Mouse (Mus musculus): Measurements from ENCODE around the gene Gm37240. TPM values are rescaled to one million over a fixed set of nuclear protein-coding genes. Genes with fewer than 3 reads are reported as not detected.

The Gm37240 gene
- polyA plus RNA-seq, 1 experiment, result 1.0 TPM

DNA sequence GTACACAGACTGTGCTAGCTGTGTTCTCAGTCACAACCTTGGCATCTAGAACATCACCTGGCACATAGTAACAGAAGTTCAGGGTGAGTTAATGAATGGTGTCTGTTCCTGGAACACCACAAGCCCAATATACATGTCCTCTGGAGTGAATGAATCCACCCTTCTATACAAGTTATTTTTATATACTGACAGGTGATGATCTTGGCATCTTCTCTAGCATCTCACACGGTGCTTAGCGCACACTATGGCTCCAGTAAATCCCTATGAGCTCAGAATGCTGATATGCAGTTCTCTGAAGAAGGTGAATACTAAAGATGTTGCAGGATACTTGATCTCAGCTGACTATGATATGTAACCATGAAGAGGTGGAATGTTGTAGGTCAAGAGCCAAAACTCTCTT, 24.4 kb downstream of the Gm37240 start:
- Histone ChIP-seq H3K4me1 (ENCODE audit: control insufficient read depth, insufficient read depth, low read length) (peaks cover 1% of the 10 kb centered on the region; the same call in 1 of the 2 replicates), H3K4me3 (replicated peaks; ENCODE audit: control insufficient read depth, low read depth, low read length) (no peak overlapping the region), H3K27ac (ENCODE audit: control insufficient read depth, insufficient read depth, low read depth, low read length, poor library complexity) (no peak overlapping the region)
- WGBS, result 76% methylated on average over 2 of the region's 2 CpGs
- TF ChIP-seq POLR2A (IDR thresholded peaks at IDR 0.05; ENCODE audit: borderline replicate concordance, control insufficient read depth, low read depth, low read length) (no peak), CTCF (IDR thresholded peaks at IDR 0.05; ENCODE audit: control insufficient read depth, insufficient read depth, low read length) (no peak)

DNA sequence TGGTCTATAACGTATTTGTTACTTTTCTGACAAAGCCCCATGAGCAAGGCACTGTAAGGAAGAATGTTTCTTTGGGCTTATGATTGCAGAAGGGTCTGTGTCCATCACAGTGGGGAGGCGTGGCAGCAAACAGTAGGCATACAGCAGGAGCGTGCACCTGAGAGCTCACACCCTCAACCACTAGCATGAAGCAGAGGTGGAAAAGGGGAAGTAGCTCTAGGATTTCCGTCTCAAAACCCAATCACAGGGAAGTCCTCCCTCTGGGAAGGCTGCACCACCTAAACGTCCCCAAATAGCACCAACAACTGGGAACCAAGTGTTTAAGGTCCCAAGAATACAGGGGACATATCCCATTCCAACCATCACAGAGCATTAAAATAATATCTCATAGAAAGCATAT, 26.3 kb downstream of the Gm37240 start:
- Histone ChIP-seq H3K4me3 (replicated peaks; ENCODE audit: control insufficient read depth, low read depth, low read length) (no peak overlapping the region), H3K4me1 (ENCODE audit: control insufficient read depth, insufficient read depth, low read length) (peaks cover 1% of the 10 kb centered on the region; the same call in 1 of the 2 replicates)
- 14% methylated on average over 5 of the region's 5 CpGs for whole genome bisulfite sequencing

DNA sequence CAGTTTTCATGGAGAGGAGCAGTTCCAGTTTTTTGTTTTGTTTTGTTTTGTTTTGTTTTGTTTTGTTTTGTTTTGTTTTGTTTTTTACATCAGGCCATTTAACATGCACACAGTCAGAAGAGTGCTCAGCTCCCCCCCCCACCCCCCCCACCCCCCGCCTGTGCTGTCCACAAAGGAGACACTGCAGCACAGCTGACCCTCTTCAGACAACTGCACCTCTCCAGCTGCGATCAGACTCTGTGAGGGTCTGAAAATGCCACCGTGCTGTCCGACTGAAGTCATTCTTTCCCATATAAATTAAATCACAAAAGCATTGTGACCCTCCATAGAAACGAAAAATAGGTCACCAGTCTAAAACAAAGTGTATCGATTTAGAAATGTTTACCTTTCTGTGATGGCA, 28.0 kb downstream of the Gm37240 start:
- TF ChIP-seq CTCF (IDR thresholded peaks at IDR 0.05; ENCODE audit: control insufficient read depth, insufficient read depth, low read length), result no peak
- peaks cover 1% of the 10 kb centered on the region; the same call in 1 of the 2 replicates for H3K4me1 ChIP-seq (ENCODE audit: control insufficient read depth, insufficient read depth, low read length)
- 83% methylated on average over 6 of the region's 6 CpGs for WGBS

More for the DNA sequence above, 26.3 kb downstream of the Gm37240 start:
- H3K27ac ChIP-seq (ENCODE audit: control insufficient read depth, insufficient read depth, low read depth, low read length, poor library complexity), result no peak overlapping the region
- no peak for TF ChIP-seq CTCF (IDR thresholded peaks at IDR 0.05; ENCODE audit: control insufficient read depth, insufficient read depth, low read length)
- TF ChIP-seq POLR2A (IDR thresholded peaks at IDR 0.05; ENCODE audit: borderline replicate concordance, control insufficient read depth, low read depth, low read length), result no peak

DNA sequence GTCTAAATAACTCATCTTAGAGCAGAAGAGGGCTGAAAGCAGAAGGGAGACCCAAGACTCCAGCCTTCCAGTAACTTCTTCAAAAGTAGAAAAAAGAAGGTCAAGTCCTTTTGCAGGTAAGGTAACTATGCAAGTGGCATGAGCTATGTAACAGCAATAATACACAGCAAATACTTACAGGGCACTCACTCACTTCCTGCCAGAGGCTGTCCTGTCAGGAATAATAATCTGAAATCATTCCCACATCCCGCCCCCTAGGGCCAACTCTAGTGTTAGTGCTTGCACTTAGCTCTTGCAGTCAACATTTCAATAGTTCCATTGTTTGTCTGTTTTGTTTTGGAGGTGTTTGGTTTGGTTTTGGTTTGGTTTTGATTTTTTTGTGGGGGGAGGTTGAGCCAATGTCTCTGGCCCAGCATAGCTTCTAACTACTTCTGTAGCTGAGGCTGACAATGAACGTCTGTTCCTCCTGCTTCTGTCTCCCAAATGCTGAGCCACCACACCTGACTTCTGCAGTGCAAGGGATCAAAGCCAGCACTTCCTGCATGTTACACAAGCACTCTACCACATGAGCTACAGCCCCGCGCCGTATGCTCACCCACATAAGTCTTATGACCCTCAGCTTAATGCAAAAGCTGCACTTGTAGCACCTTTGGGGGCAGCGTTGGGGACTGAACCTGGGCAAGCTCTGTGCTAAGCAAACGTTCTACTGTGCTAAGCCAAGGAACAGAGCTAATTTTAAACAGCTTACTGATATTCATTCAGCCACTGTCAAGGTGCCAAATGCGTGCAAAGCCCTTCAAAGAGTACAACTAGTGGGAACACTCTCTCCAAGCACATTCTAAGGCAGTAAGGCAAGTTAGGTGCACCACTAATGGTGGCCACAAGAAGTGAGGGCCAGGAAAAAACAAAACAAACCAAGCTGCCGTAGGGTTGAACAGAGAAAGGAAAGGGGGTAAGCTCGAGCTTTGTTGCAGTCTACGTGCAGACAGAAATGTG, 28.9 kb downstream of the Gm37240 start:
- Histone ChIP-seq H3K4me1 (ENCODE audit: control insufficient read depth, insufficient read depth, low read length) (peaks cover 1% of the 10 kb centered on the region; the same call in 1 of the 2 replicates), H3K27ac (ENCODE audit: control insufficient read depth, insufficient read depth, low read depth, low read length, poor library complexity) (no peak overlapping the region), H3K4me3 (replicated peaks; ENCODE audit: control insufficient read depth, low read depth, low read length) (no peak overlapping the region)
- 32% methylated on average over 11 of the region's 11 CpGs for WGBS
- TF ChIP-seq POLR2A (IDR thresholded peaks at IDR 0.05; ENCODE audit: borderline replicate concordance, control insufficient read depth, low read depth, low read length) (no peak), CTCF (IDR thresholded peaks at IDR 0.05; ENCODE audit: control insufficient read depth, insufficient read depth, low read length) (no peak)

More for the DNA sequence above, 28.0 kb downstream of the Gm37240 start:
- no peak overlapping the region for H3K27ac ChIP-seq (ENCODE audit: control insufficient read depth, insufficient read depth, low read depth, low read length, poor library complexity)
- no peak overlapping the region for H3K4me3 ChIP-seq (replicated peaks; ENCODE audit: control insufficient read depth, low read depth, low read length)

DNA sequence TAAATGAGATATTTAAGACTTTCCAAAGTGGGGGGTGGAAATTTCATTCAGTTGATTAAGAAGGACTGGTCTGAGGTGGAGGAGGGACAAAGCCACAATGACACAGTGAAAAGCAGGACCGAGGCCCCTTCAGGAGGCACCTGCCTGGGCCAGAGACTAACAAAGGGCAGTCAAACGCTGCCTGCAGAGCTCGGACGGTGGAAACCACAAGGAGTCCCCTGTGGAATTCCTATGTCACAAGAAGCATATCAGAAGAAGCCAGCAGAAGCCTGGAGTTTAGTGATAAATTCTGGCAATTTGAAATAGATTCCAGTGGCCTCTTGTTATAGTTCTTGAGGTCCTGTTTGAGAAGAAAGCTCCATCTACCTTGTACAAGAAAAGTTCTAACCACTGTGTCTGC, 30.2 kb downstream of the Gm37240 start:
- 7% methylated on average over 4 of the region's 4 CpGs for WGBS
- peaks cover 1% of the 10 kb centered on the region; the same call in 1 of the 2 replicates for H3K4me1 ChIP-seq (ENCODE audit: control insufficient read depth, insufficient read depth, low read length)
- TF ChIP-seq POLR2A (IDR thresholded peaks at IDR 0.05; ENCODE audit: borderline replicate concordance, control insufficient read depth, low read depth, low read length), result no peak
- no peak overlapping the region for H3K27ac ChIP-seq (ENCODE audit: control insufficient read depth, insufficient read depth, low read depth, low read length, poor library complexity)
- no peak overlapping the region for H3K4me3 ChIP-seq (replicated peaks; ENCODE audit: control insufficient read depth, low read depth, low read length)

DNA sequence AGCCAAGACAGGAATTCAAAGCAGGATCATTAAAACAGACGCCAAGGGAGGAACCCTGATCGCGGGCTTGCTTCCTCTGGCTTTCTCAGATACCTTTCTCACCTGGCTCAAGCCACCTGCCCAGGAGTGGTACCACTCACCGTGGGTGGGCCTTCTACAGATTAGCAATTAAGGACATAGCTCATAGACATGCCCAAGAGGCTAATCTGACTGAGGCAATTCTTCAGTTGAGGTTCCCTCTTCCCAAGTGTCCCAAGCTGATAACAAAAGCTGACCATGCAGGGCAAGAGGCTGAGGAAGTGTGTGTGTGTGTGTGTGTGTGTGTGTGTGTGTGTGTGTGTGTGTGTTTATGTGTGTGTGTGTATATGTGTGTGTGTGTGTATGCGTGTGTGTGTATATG, 31.4 kb downstream of the Gm37240 start:
- Histone ChIP-seq H3K4me1 (ENCODE audit: control insufficient read depth, insufficient read depth, low read length) (peaks cover 1% of the 10 kb centered on the region; the same call in 1 of the 2 replicates), H3K27ac (ENCODE audit: control insufficient read depth, insufficient read depth, low read depth, low read length, poor library complexity) (no peak overlapping the region), H3K4me3 (replicated peaks; ENCODE audit: control insufficient read depth, low read depth, low read length) (no peak overlapping the region)
- WGBS, result 76% methylated on average over 5 of the region's 5 CpGs
- TF ChIP-seq POLR2A (IDR thresholded peaks at IDR 0.05; ENCODE audit: borderline replicate concordance, control insufficient read depth, low read depth, low read length) (no peak), CTCF (IDR thresholded peaks at IDR 0.05; ENCODE audit: control insufficient read depth, insufficient read depth, low read length) (no peak)

DNA sequence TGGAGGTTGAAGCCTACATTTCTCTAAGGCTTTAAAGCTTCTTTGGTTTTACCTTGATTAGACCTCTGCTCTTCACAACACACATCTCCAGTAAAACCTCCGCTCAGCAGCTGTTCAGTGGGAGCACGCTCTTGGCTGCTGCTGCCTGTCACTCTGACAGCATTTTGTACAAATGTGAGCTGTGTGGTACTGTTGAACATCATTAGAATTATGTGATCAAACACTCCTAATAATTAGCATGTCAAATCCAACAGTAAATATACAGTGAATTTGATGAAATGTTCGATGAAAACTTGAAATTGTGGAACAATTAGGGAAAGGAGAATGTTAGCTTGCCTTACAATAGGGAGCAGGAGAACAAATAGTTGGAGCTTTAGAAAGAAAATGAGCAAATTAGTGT, 32.3 kb downstream of the Gm37240 start:
- TF ChIP-seq CTCF (IDR thresholded peaks at IDR 0.05; ENCODE audit: control insufficient read depth, insufficient read depth, low read length), result no peak
- no peak for TF ChIP-seq POLR2A (IDR thresholded peaks at IDR 0.05; ENCODE audit: borderline replicate concordance, control insufficient read depth, low read depth, low read length)
- H3K4me1 ChIP-seq (ENCODE audit: control insufficient read depth, insufficient read depth, low read length), result no peaks in the 10 kb centered on the region; the same call in 1 of the 2 replicates
- H3K4me3 ChIP-seq (replicated peaks; ENCODE audit: control insufficient read depth, low read depth, low read length), result no peak overlapping the region
- WGBS, result 88% methylated on average over 3 of the region's 3 CpGs
- no peak overlapping the region for H3K27ac ChIP-seq (ENCODE audit: control insufficient read depth, insufficient read depth, low read depth, low read length, poor library complexity)

DNA sequence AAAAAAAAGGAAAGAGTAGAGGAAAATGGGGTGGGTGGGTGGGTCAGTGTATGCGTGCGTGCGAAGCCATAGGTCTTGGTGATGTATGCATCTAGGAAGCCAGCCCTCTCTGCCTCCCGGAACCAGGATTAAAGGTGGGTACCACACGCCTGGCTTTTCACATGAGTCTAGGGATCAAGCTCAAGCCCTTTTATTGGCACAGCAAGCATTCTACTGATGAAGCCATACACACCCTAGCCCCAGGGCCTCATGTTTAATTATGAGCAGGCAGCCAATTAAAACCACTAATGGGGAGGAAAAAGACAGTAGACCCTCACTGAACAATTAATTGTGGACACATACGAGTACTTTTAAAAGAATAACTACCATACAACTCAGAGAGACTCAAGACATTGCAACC, 33.2 kb downstream of the Gm37240 start:
- TF ChIP-seq POLR2A (IDR thresholded peaks at IDR 0.05; ENCODE audit: borderline replicate concordance, control insufficient read depth, low read depth, low read length) (no peak), CTCF (IDR thresholded peaks at IDR 0.05; ENCODE audit: control insufficient read depth, insufficient read depth, low read length) (no peak)
- WGBS, result 76% methylated on average over 6 of the region's 6 CpGs
- H3K4me3 ChIP-seq (replicated peaks; ENCODE audit: control insufficient read depth, low read depth, low read length), result no peak overlapping the region

More for the DNA sequence above, 33.2 kb downstream of the Gm37240 start:
- H3K4me1 ChIP-seq (ENCODE audit: control insufficient read depth, insufficient read depth, low read length), result no peaks in the 10 kb centered on the region; the same call in 1 of the 2 replicates
- H3K27ac ChIP-seq (ENCODE audit: control insufficient read depth, insufficient read depth, low read depth, low read length, poor library complexity), result no peak overlapping the region
